In genomic region chr5:134532417-134532816, GRCm38 (mm10) we compare ENCODE assay signal across 24 mouse cellular contexts. TPM values are rescaled to one million over a fixed set of nuclear protein-coding genes. Genes with fewer than 3 reads are reported as not detected.
A peak's percentile ranks its signal among the peaks of the same experiment; 100 is the strongest.
DNase-seq lines count a peak whose midpoint lies in the region; ATAC-seq and TF ChIP-seq lines count a peak whose summit lies in the region.
"Had no signal": no experiment of that assay in that cellular context is flagged by ENCODE, and none has a peak within 500 bp of the region (broad histone marks: within the 10 kb centered on the region; RNA-seq: fewer than 3 reads in every experiment).

No protein-coding gene starts in this region.

- peak overlapping the region; percentile 84; the same call in 1 of the 2 replicates for H3K27ac ChIP-seq in layer of hippocampus, adult 2 months
- H3K27ac ChIP-seq in midbrain, embryonic 11.5 days (ENCODE audit: low read depth, low read length): no peak overlapping the region
- H3K27ac ChIP-seq in midbrain, postnatal 0 days (ENCODE audit: low read depth, low read length): no peak overlapping the region
- H3K27ac ChIP-seq in liver, postnatal 0 days (ENCODE audit: low read depth): no peak overlapping the region
- H3K27ac ChIP-seq: gastrocnemius, adult 2 months; liver, embryonic 14.5 days had no signal

- H3K9me3 ChIP-seq in midbrain, embryonic 11.5 days (ENCODE audit: control insufficient read depth, low read length): no peaks in the 10 kb centered on the region
- no peaks in the 10 kb centered on the region for H3K9me3 ChIP-seq in midbrain, postnatal 0 days (ENCODE audit: low read length)
- H3K9me3 ChIP-seq in liver, postnatal 0 days (ENCODE audit: low read length): no peaks in the 10 kb centered on the region
- H3K9me3 ChIP-seq: heart, embryonic 12.5 days; midbrain, embryonic 15.5 days had no signal

- TF ChIP-seq EP300 in liver, postnatal 0 days (IDR thresholded peaks at IDR 0.05; ENCODE audit: low read depth): no peak

- H3K27me3 ChIP-seq in midbrain, embryonic 11.5 days (ENCODE audit: control insufficient read depth, insufficient read depth, low read length): no peaks in the 10 kb centered on the region
- H3K27me3 ChIP-seq in midbrain, postnatal 0 days (ENCODE audit: insufficient read depth, low read length): no peaks in the 10 kb centered on the region
- H3K27me3 ChIP-seq in liver, postnatal 0 days (ENCODE audit: insufficient read depth, low read length): no peaks in the 10 kb centered on the region
- H3K27me3 ChIP-seq: heart, embryonic 12.5 days; midbrain, embryonic 15.5 days; Patski had no signal

- no peak overlapping the region for H3K4me3 ChIP-seq in layer of hippocampus, adult 2 months
- no peak overlapping the region for H3K4me3 ChIP-seq in midbrain, embryonic 11.5 days (ENCODE audit: low read depth, low read length)
- H3K4me3 ChIP-seq in midbrain, postnatal 0 days (ENCODE audit: low read depth, low read length): no peak overlapping the region
- H3K4me3 ChIP-seq in liver, postnatal 0 days (ENCODE audit: low read depth, low read length): no peak overlapping the region
- H3K4me3 ChIP-seq: gastrocnemius, adult 2 months; heart, embryonic 12.5 days; left cerebral cortex, adult 2 months; midbrain, embryonic 15.5 days had no signal

- no peak for TF ChIP-seq CTCF in layer of hippocampus, adult 2 months (conservative IDR thresholded peaks at IDR 0.05)
- no peak for TF ChIP-seq CTCF in midbrain, postnatal 0 days (IDR thresholded peaks at IDR 0.05)
- TF ChIP-seq CTCF in liver, postnatal 0 days (IDR thresholded peaks at IDR 0.05; ENCODE audit: low read depth): no peak

- H3K36me3 ChIP-seq in midbrain, embryonic 11.5 days (ENCODE audit: control insufficient read depth, insufficient read depth, low read length): peaks cover 8% of the 10 kb centered on the region; the same call in 1 of the 2 replicates
- H3K36me3 ChIP-seq in midbrain, postnatal 0 days (ENCODE audit: insufficient read depth, low read length): peaks cover 37% of the 10 kb centered on the region
- H3K36me3 ChIP-seq in liver, postnatal 0 days (replicated peaks; ENCODE audit: insufficient read depth, low read length): no peaks in the 10 kb centered on the region; the same call in 1 of the 2 replicates

- WGBS in midbrain, embryonic 11.5 days: 94% methylated on average over 6 of the region's 6 CpGs
- 94% methylated on average over 6 of the region's 6 CpGs for WGBS in midbrain, postnatal 0 days
- WGBS in liver, postnatal 0 days (ENCODE audit: insufficient replicate concordance): 75% methylated on average over 6 of the region's 6 CpGs

- no peak for ATAC-seq in midbrain, embryonic 11.5 days (ENCODE audit: low FRiP score)
- no peak for ATAC-seq in midbrain, postnatal 0 days (ENCODE audit: low FRiP score)
- ATAC-seq in liver, postnatal 0 days: peak; percentile 70
- ATAC-seq: midbrain, embryonic 15.5 days; Patski had no signal

- no peak for DNase-seq in layer of hippocampus, adult 2 months (ENCODE audit: low spot score in 2 of 2)
- no peak for DNase-seq in layer of hippocampus, adult 9-10 months (ENCODE audit: low spot score)
- DNase-seq in midbrain, embryonic 11.5 days (ENCODE audit: low spot score, missing footprints): peak; percentile 49
- DNase-seq in midbrain, postnatal 0 days (ENCODE audit: low spot score): no peak
- peak; percentile 36 for DNase-seq in liver, postnatal 0 days
- no peak for DNase-seq in right cerebral cortex, postnatal 4 days
- DNase-seq in cerebellum, postnatal 14 days: no peak
- DNase-seq: cerebellum, adult 11 months; embryo, embryonic 11 days; gastrocnemius, adult 2 months; heart, adult 11 months; kidney, adult 8-10 months; kidney, postnatal 25 days; right cerebral cortex, adult 18-20 months; thymus, postnatal 14 days had no signal

- no peak overlapping the region for H3K9ac ChIP-seq in midbrain, embryonic 11.5 days (ENCODE audit: low read length)
- H3K9ac ChIP-seq in midbrain, postnatal 0 days (replicated peaks; ENCODE audit: low read length, poor library complexity, severe bottlenecking): no peak overlapping the region
- H3K9ac ChIP-seq in liver, postnatal 0 days (replicated peaks): no peak overlapping the region
- H3K9ac ChIP-seq: heart, embryonic 12.5 days; hindbrain, embryonic 14.5 days; liver, embryonic 14.5 days; midbrain, embryonic 15.5 days had no signal

- no peak overlapping the region for H3K4me2 ChIP-seq in midbrain, embryonic 11.5 days
- no peak overlapping the region for H3K4me2 ChIP-seq in midbrain, postnatal 0 days (ENCODE audit: low read depth, low read length, poor library complexity, severe bottlenecking)
- no peak overlapping the region for H3K4me2 ChIP-seq in liver, postnatal 0 days (ENCODE audit: low read depth, low read length)
- H3K4me2 ChIP-seq: heart, embryonic 12.5 days; hindbrain, embryonic 14.5 days; midbrain, embryonic 15.5 days had no signal

- peaks cover 7% of the 10 kb centered on the region for H3K4me1 ChIP-seq in midbrain, embryonic 11.5 days (ENCODE audit: control insufficient read depth, insufficient read depth, low read length)
- H3K4me1 ChIP-seq in midbrain, postnatal 0 days (ENCODE audit: insufficient read depth, low read length): peaks cover 9% of the 10 kb centered on the region; the same call in 1 of the 2 replicates
- peaks cover 5% of the 10 kb centered on the region; the same call in 1 of the 2 replicates for H3K4me1 ChIP-seq in liver, postnatal 0 days (ENCODE audit: insufficient read depth)

RNA-seq across cellular contexts. Expression of gene Clip2, which starts 19.8 kb away (rescaled TPM):
- total RNA-seq in layer of hippocampus, adult 2 months (2021): 10 to 100 TPM; 90.0 to 99.3 TPM
- 5.6 and 5.8 TPM in 2 replicates for polyA plus RNA-seq in midbrain, embryonic 11.5 days (2014; fragmentation: Nextera tagmentation; extraction: Ambion mirVana)
- total RNA-seq in midbrain, postnatal 0 days (2014; rRNA removed): 148 and 153 TPM in 2 replicates
- polyA plus RNA-seq in midbrain, postnatal 0 days (2015; fragmentation: Nextera tagmentation; extraction: Ambion mirVana): 13.1 TPM in 2 replicates
- 0.21 and 0.29 TPM in 2 replicates for polyA plus RNA-seq in liver, postnatal 0 days (2015; fragmentation: Nextera tagmentation; extraction: Ambion mirVana)

RNA-seq across cellular contexts. Expression of gene Syna, which starts 27.6 kb away (rescaled TPM):
- total RNA-seq in layer of hippocampus, adult 2 months (2021): 1 to 10 TPM; 5.4 to 6.8 TPM
- 0.30 TPM in 1 of 2 replicates, not detected in the other for polyA plus RNA-seq in midbrain, embryonic 11.5 days (2014; fragmentation: Nextera tagmentation; extraction: Ambion mirVana)
- not detected in 2 replicates for total RNA-seq in midbrain, postnatal 0 days (2014; rRNA removed)
- 0.93 and 1.1 TPM in 2 replicates for polyA plus RNA-seq in midbrain, postnatal 0 days (2015; fragmentation: Nextera tagmentation; extraction: Ambion mirVana)
- not detected in 2 replicates for polyA plus RNA-seq in liver, postnatal 0 days (2015; fragmentation: Nextera tagmentation; extraction: Ambion mirVana)
- total RNA-seq: gastrocnemius, adult 2 months; heart, postnatal 25 days; left cerebral cortex, postnatal 4 days had no signal
- polyA plus RNA-seq: heart, embryonic 12.5 days; liver, embryonic 14.5 days; neural tube, embryonic 11.5 days had no signal

RNA-seq across cellular contexts. Expression of gene Rfc2, which starts 48.7 kb away (rescaled TPM):
- 10 to 100 TPM; 48.1 to 55.6 TPM for total RNA-seq in layer of hippocampus, adult 2 months (2021)
- polyA plus RNA-seq in midbrain, embryonic 11.5 days (2014; fragmentation: Nextera tagmentation; extraction: Ambion mirVana): 321 and 338 TPM in 2 replicates
- total RNA-seq in midbrain, postnatal 0 days (2014; rRNA removed): 58.1 and 87.6 TPM in 2 replicates
- polyA plus RNA-seq in midbrain, postnatal 0 days (2015; fragmentation: Nextera tagmentation; extraction: Ambion mirVana): 155 and 157 TPM in 2 replicates
- polyA plus RNA-seq in liver, postnatal 0 days (2015; fragmentation: Nextera tagmentation; extraction: Ambion mirVana): 75.4 and 81.4 TPM in 2 replicates

Comparison
In these comparisons a context has a peak if more than half of its experiments do, and no peak if none do; other contexts are left out.
1. DNase-seq: peak in midbrain, embryonic 11.5 days (single experiment) and liver, postnatal 0 days (single experiment); none in layer of hippocampus, adult 2 months (0 of 2), layer of hippocampus, adult 9-10 months (single experiment), midbrain, postnatal 0 days (single experiment), right cerebral cortex, postnatal 4 days (single experiment) and cerebellum, postnatal 14 days (0 of 2).